Mouse (Mus musculus): ENCODE data around the gene Nxph3.

- TF ChIP-seq CTCF (IDR thresholded peaks at IDR 0.05; ENCODE audit: borderline replicate concordance, control insufficient read depth, extremely low read depth, insufficient read depth, low read length, poor library complexity) = no peak
- no peak for TF ChIP-seq POLR2A (IDR thresholded peaks at IDR 0.05; ENCODE audit: control insufficient read depth, extremely low read depth, insufficient read depth, low read length, poor library complexity)
Observed at GRCm38 (mm10) chr11:95559761-95560160, 45.4 kb upstream of the Nxph3 start.
